Mouse (Mus musculus): ENCODE measurements around the gene Pkn1. TPM values are rescaled to one million over a fixed set of nuclear protein-coding genes. Genes with fewer than 3 reads are reported as not detected.

Pkn1 gene
- total and polyA plus RNA-seq, 3 experiments = 33.5 to 73.2 (median 41.2) TPM

GRCm38 (mm10) chr8:83748708-83749107, 49.7 kb upstream of the Pkn1 start:
- Histone ChIP-seq H3K9me3 (replicated peaks; ENCODE audit: insufficient read depth, low read length) (no peaks in the 10 kb centered on the region), H3K4me1 (ENCODE audit: control insufficient read depth in 1 of 2, insufficient read depth in 2 of 2, low read length in 2 of 2) (peaks cover 4 to 8% of the 10 kb centered on the region in 2 experiments), H3K79me2 (ENCODE audit: control insufficient read depth, insufficient read depth, low read length, poor library complexity) (no peaks in the 10 kb centered on the region), H3K27me3 (ENCODE audit: control insufficient read depth in 1 of 2, insufficient read depth in 2 of 2, low read length in 2 of 2) (peaks cover 0 to 2% of the 10 kb centered on the region in 2 experiments; a peak in 2 of 4 replicates), H3K36me3 (ENCODE audit: control insufficient read depth in 1 of 2, insufficient read depth in 2 of 2, low read length in 2 of 2) (peaks cover 0 to 3% of the 10 kb centered on the region in 2 experiments; a peak in 2 of 4 replicates), H3K9ac (ENCODE audit: control insufficient read depth, low read depth, low read length, poor library complexity, severe bottlenecking) (peak overlapping the region; percentile 6; the same call in 1 of the 2 replicates), H3K4me3 (ENCODE audit: control insufficient read depth in 1 of 2, insufficient read depth in 1 of 2, low read depth in 2 of 2, low read length in 2 of 2) (peak overlapping the region in 1 of 2 experiments; percentile 40; a peak in 1 of 4 replicates), H3K27ac (ENCODE audit: control insufficient read depth, low read depth, low read length) (no peak overlapping the region)
- peak; percentile 87 for DNase-seq (ENCODE audit: low read depth, low spot score)
- TF ChIP-seq ETS1 (IDR thresholded peaks at IDR 0.05; ENCODE audit: low read depth, low read length) (peak; percentile 99), CHD1 (IDR thresholded peaks at IDR 0.05; ENCODE audit: low read depth, low read length) (no peak), POLR2A (IDR thresholded peaks at IDR 0.05; ENCODE audit: control insufficient read depth in 1 of 2, insufficient read depth in 1 of 2, low read depth in 1 of 2, low read length in 2 of 2, poor library complexity in 1 of 2) (no peak), CTCF (IDR thresholded peaks at IDR 0.05 in 2 of 3, conservative IDR thresholded peaks at IDR 0.05 in 1 of 3; ENCODE audit: control insufficient read depth in 1 of 3, insufficient read depth in 1 of 3, low read depth in 2 of 3, low read length in 3 of 3, poor library complexity in 1 of 3, severe bottlenecking in 1 of 3) (no peak), TAL1 (IDR thresholded peaks at IDR 0.05; ENCODE audit: low read length) (no peak), ZNF384 (IDR thresholded peaks at IDR 0.05; ENCODE audit: low read depth, low read length) (no peak), ZC3H11A (IDR thresholded peaks at IDR 0.05; ENCODE audit: low read depth, low read length) (peak; percentile 30; the same call in 1 of the 2 replicates), ZKSCAN1 (IDR thresholded peaks at IDR 0.05; ENCODE audit: low read depth, low read length) (no peak), BHLHE40 (IDR thresholded peaks at IDR 0.05; ENCODE audit: borderline replicate concordance, low read depth, low read length) (peak; percentile 56), ZMIZ1 (IDR thresholded peaks at IDR 0.05; ENCODE audit: low read depth, low read length) (no peak), MEF2A (IDR thresholded peaks at IDR 0.05; ENCODE audit: extremely low read depth, insufficient replicate concordance, low read depth, low read length, poor library complexity, severe bottlenecking) (peak; percentile 79; the same call in 1 of the 2 replicates), E2F4 (IDR thresholded peaks at IDR 0.05; ENCODE audit: borderline replicate concordance, low read depth, low read length) (no peak), GATA1 (IDR thresholded peaks at IDR 0.05; ENCODE audit: low read depth, low read length) (no peak), NRF1 (IDR thresholded peaks at IDR 0.05; ENCODE audit: insufficient read depth, low read depth, low read length, poor library complexity, severe bottlenecking) (no peak), KAT2A (conservative IDR thresholded peaks at IDR 0.05; ENCODE audit: low read depth, low read length) (no peak; the same call in 1 of the 2 replicates), JUND (IDR thresholded peaks at IDR 0.05; ENCODE audit: low read depth, low read length) (no peak), MYB (IDR thresholded peaks at IDR 0.05; ENCODE audit: low read depth, low read length) (no peak), MAZ (IDR thresholded peaks at IDR 0.05; ENCODE audit: low read depth, low read length) (0 out of 2 replicates have a peak, but pooled peaks have one; percentile 53), ELF1 (IDR thresholded peaks at IDR 0.05; ENCODE audit: low read depth, low read length) (peak; percentile 30; the same call in 1 of the 2 replicates), NELFE (IDR thresholded peaks at IDR 0.05; ENCODE audit: low read depth, low read length) (no peak), TBP (IDR thresholded peaks at IDR 0.05; ENCODE audit: low read depth, low read length) (peak; percentile 63; the same call in 1 of the 2 replicates), EP300 (IDR thresholded peaks at IDR 0.05; ENCODE audit: low read depth in 1 of 2, low read length in 2 of 2) (peak; percentile 36 to 55; a peak in 2 of 4 replicates), TCF12 (IDR thresholded peaks at IDR 0.05; ENCODE audit: low read depth, low read length) (peak; percentile 74), USF1 (IDR thresholded peaks at IDR 0.05; ENCODE audit: low read depth, low read length) (no peak), SMC3 (IDR thresholded peaks at IDR 0.05; ENCODE audit: low read depth, low read length) (0 out of 2 replicates have a peak, but pooled peaks have one; percentile 12), RCOR1 (IDR thresholded peaks at IDR 0.05; ENCODE audit: low read depth, low read length) (peak; percentile 56), MYC (IDR thresholded peaks at IDR 0.05; ENCODE audit: low read depth, low read length) (no peak), MAFK (IDR thresholded peaks at IDR 0.05; ENCODE audit: borderline replicate concordance, low read depth, low read length) (no peak), MXI1 (IDR thresholded peaks at IDR 0.05; ENCODE audit: low read depth, low read length) (peak; percentile 61), UBTF (IDR thresholded peaks at IDR 0.05; ENCODE audit: borderline replicate concordance, insufficient read depth, low read depth, low read length) (0 out of 2 replicates have a peak, but pooled peaks have one; percentile 66), MAX (IDR thresholded peaks at IDR 0.05; ENCODE audit: low read length) (no peak), RAD21 (IDR thresholded peaks at IDR 0.05; ENCODE audit: low read depth, low read length) (no peak), POLR2AphosphoS2 (IDR thresholded peaks at IDR 0.05; ENCODE audit: low read length) (no peak), SIN3A (IDR thresholded peaks at IDR 0.05; ENCODE audit: low read length) (peak; percentile 89), USF2 (IDR thresholded peaks at IDR 0.05; ENCODE audit: borderline replicate concordance in 1 of 2, insufficient read depth in 1 of 2, low read depth in 1 of 2, low read length in 2 of 2) (no peak), GABPA (IDR thresholded peaks at IDR 0.05; ENCODE audit: low read depth, low read length) (no peak), HCFC1 (IDR thresholded peaks at IDR 0.05; ENCODE audit: low read depth, low read length) (0 out of 2 replicates have a peak, but pooled peaks have one; percentile 32)
